Mouse (Mus musculus) liver, embryonic 13.5 days (tissue): ENCODE results near the gene Ccdc160. TPM values are rescaled to one million over a fixed set of nuclear protein-coding genes. Genes with fewer than 3 reads are reported as not detected.

ENCODE experiments used
- ATAC-seq: fragments of 200-750 bp; cut with Nextera tagmentation; 2 replicates; pipeline ENCODE4 v1.8.0; 2017; ENCODE audit warnings: low read depth, mild to moderate bottlenecking, moderate number of reproducible peaks, moderate library complexity
- DNase-seq: peaks from one replicate; pipeline ENCODE4 v3.0.0; 2022
- H3K27ac ChIP-seq: fragments of 300-500 bp; sonication (generic); 2 replicates; pipeline ENCODE4 v1.5.1; 2015; ENCODE audit warnings: moderate library complexity, mild to moderate bottlenecking, inconsistent platforms
- H3K27me3 ChIP-seq: fragments of 300-500 bp; sonication (generic); 2 replicates; pipeline ENCODE4 v1.6.1; 2015; ENCODE audit warnings: mild to moderate bottlenecking, inconsistent platforms
- H3K36me3 ChIP-seq: fragments of 300-500 bp; sonication (generic); 2 replicates; pipeline ENCODE4 v1.6.1; 2015; ENCODE audit warnings: mild to moderate bottlenecking, inconsistent platforms
- H3K4me1 ChIP-seq: fragments of 300-500 bp; sonication (generic); replicated peaks from 2 replicates; pipeline ENCODE4 v1.6.1; 2015; ENCODE audit warnings: inconsistent platforms
- H3K4me2 ChIP-seq: fragments of 300-500 bp; sonication (generic); 2 replicates; pipeline ENCODE4 v1.6.1; 2015; ENCODE audit warnings: inconsistent platforms, mild to moderate bottlenecking, moderate library complexity
- H3K4me3 ChIP-seq: fragments of 300-500 bp; sonication (generic); replicated peaks from 2 replicates; pipeline ENCODE4 v1.5.1; 2015; ENCODE audit warnings: mild to moderate bottlenecking, inconsistent platforms
- H3K9ac ChIP-seq: fragments of 300-500 bp; sonication (generic); 2 replicates; pipeline ENCODE4 v1.6.1; 2015; ENCODE audit warnings: mild to moderate bottlenecking, inconsistent platforms
- H3K9me3 ChIP-seq: fragments of 300-500 bp; sonication (generic); replicated peaks from 2 replicates; pipeline ENCODE4 v1.6.1; 2016; ENCODE audit warnings: inconsistent platforms
- WGBS: fragments of 180-500 bp; shearing (Covaris S2); methylation state at CpG from one replicate; pipeline ENCODE4 v1.1.7; 2015; ENCODE audit not compliant: insufficient replicate concordance; 5-methylcytosine and 5-hydroxymethylcytosine counted together
- polyA plus RNA-seq: library from polyadenylated mRNA; unstranded; fragments of >200 nt; fragmentation: Nextera tagmentation; extraction: Ambion mirVana; gene quantifications from 2 replicates; pipeline ENCODE4 v1.2.1, GENCODE M21; 2015

Gene Ccdc160
- polyA plus RNA-seq, result 0.13 and 0.21 TPM in 2 replicates

DNA sequence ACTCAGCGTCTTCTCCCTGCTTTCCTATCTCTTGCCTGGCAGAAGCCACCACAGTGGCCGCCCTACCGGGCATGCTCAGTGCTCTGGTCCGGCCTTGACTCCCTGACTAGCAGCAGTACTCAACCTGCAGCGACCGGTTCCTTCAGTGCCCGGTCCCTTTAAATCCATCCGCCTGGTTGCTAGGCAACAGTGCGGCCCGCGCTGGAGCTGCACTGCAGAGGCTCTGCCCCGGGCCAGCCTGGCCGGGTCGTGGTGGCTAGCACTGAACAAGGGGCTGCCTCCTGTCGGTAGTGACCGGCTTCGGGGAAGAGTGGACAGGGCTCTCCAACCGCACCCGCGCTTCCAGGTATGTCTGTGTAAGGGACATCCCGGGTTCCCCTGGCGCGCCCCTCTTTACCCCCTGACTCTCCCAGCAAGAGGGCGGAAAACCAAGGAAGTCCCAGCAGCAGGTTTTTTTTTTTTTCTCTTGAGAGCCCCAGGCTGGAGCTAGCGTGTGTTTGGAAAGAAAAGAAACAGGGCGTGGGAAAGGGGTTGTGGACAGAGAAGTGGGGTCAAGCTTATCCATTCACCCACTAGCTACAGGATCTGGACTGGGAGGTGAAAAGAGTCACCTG is at the start of gene Ccdc160:
Gene Ccdc160 (plus strand): TSS at position 221 of the 614 bp plus-strand sequence.
- Histone ChIP-seq H3K4me1 (no peaks in the 10 kb centered on the region), H3K9me3 (no peaks in the 10 kb centered on the region), H3K27me3 (no peaks in the 10 kb centered on the region), H3K4me2 (peak within 1 kb of the TSS; percentile 49), H3K27ac (no peak within 1 kb of the TSS), H3K36me3 (no peaks in the 10 kb centered on the region), H3K9ac (no peak within 1 kb of the TSS), H3K4me3 (peak within 1 kb of the TSS; percentile 25; the same call in 1 of the 2 replicates)
- peak; percentile 48; the same call in 1 of the 2 replicates for ATAC-seq
- 21% methylated on average over 26 of the region's 26 CpGs for WGBS
- DNase-seq, result no peak

DNA sequence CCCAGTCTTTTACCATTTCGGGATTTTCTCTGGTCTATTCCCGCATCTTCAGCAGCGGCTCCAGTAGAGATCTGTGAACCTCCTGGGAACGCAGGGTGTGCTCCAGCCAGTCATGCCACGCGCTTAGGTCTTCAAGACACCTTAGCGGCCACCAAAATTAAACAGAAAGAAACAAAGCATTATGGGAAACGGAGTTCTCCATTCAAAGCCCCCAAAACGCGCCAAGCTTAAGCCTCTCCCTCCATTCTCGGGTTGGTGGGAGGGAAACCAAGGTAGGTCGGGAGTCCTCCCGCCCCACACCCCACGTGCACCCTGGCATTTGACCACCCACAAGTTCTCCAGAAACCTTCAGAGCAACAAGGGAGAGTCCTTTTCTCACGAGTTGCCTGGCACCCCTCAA is 47.2 kb upstream of the Ccdc160 start:
- no peaks in the 10 kb centered on the region for H3K36me3 ChIP-seq
- peaks cover 35% of the 10 kb centered on the region for H3K27me3 ChIP-seq
- DNase-seq (no peak), ATAC-seq (no peak)
- no peaks in the 10 kb centered on the region for H3K4me1 ChIP-seq
- WGBS, result 12% methylated on average over 15 of the region's 15 CpGs
- no peak overlapping the region for H3K27ac ChIP-seq
- H3K4me2 ChIP-seq, result peak overlapping the region; percentile 64
- no peak overlapping the region for H3K9ac ChIP-seq
- no peaks in the 10 kb centered on the region for H3K9me3 ChIP-seq
- H3K4me3 ChIP-seq, result peak overlapping the region; percentile 42

DNA sequence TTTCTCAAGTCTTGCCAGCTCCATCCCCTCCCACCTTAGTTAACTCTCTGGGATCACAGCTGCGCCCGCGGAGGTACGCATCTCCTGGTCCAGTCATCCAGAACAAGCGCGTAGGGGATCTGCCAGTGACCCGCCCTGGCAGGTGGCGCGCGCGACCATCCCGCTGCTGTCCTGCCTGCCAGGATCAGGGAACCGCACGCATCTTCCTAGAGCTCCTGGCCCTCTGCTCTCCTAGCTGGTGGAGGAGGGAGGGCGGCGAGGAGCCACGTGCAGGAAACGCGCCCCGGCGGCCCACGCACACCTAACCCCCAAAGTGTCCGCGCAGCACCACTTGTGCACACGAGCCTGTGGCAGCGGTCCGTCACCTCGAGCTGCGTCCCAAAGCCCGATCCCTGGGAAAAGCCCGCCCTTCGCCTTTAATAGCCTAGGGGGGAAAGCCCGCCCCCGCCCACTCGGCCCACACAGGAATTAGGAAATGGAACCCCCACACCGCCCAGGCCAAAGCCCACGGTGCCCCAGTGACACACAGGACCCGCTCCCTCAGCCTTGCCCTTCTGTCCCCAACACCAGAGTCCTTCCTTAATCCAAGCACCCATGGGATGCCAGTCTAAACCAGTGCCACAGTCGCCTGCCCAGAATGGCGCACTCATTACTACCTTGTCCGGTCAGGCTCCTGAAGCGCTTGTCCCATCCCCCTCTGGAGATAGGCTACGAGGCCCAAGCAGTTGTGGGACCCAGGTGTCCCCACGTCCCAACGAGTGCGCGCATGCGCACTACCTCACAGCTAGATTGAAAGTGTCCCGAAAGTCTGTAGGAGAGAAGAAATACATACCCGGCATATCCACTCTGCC is 46.6 kb upstream of the Ccdc160 start:
- Histone ChIP-seq H3K4me3 (peak overlapping the region; percentile 42), H3K36me3 (no peaks in the 10 kb centered on the region), H3K4me1 (no peaks in the 10 kb centered on the region), H3K4me2 (peak overlapping the region; percentile 64), H3K27me3 (peaks cover 35% of the 10 kb centered on the region), H3K9me3 (no peaks in the 10 kb centered on the region), H3K9ac (no peak overlapping the region), H3K27ac (no peak overlapping the region)
- WGBS, result 20% methylated on average over 42 of the region's 50 CpGs
- ATAC-seq (no peak), DNase-seq (no peak)

DNA sequence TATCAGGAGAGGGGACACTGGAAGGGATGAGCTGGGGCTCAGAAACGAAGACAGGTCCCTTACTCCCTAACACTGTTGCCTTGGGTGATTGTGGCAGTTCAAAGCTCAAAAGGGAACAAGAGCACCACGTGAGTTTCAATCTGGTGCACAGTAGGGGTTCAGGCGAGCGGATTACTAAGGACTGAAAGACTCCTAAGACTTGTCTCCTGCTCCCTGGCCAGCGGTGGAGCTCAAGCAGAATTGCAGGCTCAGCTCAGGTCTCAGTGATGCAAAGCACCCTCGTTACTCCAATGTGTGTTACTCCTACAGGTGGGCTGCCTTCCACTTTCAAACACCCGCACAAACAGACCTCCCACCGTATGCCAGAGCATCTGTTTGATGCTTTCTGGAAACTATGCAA is 45.5 kb upstream of the Ccdc160 start:
- Histone ChIP-seq H3K9me3 (no peaks in the 10 kb centered on the region), H3K27me3 (peaks cover 35% of the 10 kb centered on the region), H3K36me3 (no peaks in the 10 kb centered on the region), H3K4me3 (no peak overlapping the region), H3K4me2 (no peak overlapping the region), H3K4me1 (no peaks in the 10 kb centered on the region), H3K9ac (no peak overlapping the region), H3K27ac (no peak overlapping the region)
- no peak for DNase-seq
- 10% methylated on average over 8 of the region's 8 CpGs for WGBS
- no peak for ATAC-seq

DNA sequence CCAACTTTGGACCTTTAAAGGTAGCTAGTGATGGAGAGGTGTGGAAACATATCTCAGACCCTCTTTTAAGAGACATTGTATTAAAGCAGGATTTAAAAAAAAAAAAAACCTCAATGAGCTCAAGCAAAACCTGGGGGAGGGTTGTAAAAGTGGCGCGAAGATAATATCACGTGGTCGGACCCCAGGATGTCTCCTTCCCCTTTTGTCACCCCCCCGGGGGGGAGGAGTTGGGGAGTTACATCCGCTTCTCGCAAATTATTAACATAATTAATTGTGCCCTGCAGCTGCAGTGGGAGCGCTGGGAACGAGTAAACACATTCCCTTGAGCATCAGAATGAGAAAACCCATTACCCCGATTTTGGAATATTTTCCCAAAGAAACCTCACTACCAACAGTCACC is 45.1 kb upstream of the Ccdc160 start:
- Histone ChIP-seq H3K27me3 (peaks cover 35% of the 10 kb centered on the region), H3K9ac (no peak overlapping the region), H3K36me3 (no peaks in the 10 kb centered on the region), H3K27ac (no peak overlapping the region), H3K4me2 (no peak overlapping the region), H3K4me3 (no peak overlapping the region), H3K4me1 (no peaks in the 10 kb centered on the region), H3K9me3 (no peaks in the 10 kb centered on the region)
- 8% methylated on average over 10 of the region's 10 CpGs for WGBS
- no peak for DNase-seq
- no peak for ATAC-seq

DNA sequence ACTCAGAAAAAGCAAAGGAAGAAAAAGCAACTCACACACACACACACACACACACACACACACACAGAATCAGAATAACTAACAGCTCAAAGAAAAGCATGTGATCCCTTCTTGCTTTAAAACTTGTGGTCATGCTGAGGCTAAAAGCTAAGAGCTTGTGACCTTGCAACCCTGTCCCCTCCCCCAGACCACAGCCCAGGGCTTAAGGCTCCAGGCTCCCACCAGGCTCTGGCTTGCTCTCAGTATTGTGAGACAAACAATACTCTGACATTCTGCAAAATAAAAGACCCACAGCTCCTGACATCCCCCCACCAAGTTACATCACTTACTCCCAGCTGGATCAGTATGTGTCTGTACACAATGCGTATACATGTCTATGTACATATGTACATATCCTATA is 44.2 kb upstream of the Ccdc160 start:
- peaks cover 35% of the 10 kb centered on the region for H3K27me3 ChIP-seq
- H3K4me2 ChIP-seq, result no peak overlapping the region
- 56% methylated on average over 1 of the region's 1 CpGs for WGBS
- no peaks in the 10 kb centered on the region for H3K4me1 ChIP-seq
- no peak overlapping the region for H3K9ac ChIP-seq
- no peak overlapping the region for H3K4me3 ChIP-seq
- ATAC-seq, result no peak
- no peaks in the 10 kb centered on the region for H3K9me3 ChIP-seq
- H3K27ac ChIP-seq, result no peak overlapping the region
- H3K36me3 ChIP-seq, result no peaks in the 10 kb centered on the region
- DNase-seq, result no peak

DNA sequence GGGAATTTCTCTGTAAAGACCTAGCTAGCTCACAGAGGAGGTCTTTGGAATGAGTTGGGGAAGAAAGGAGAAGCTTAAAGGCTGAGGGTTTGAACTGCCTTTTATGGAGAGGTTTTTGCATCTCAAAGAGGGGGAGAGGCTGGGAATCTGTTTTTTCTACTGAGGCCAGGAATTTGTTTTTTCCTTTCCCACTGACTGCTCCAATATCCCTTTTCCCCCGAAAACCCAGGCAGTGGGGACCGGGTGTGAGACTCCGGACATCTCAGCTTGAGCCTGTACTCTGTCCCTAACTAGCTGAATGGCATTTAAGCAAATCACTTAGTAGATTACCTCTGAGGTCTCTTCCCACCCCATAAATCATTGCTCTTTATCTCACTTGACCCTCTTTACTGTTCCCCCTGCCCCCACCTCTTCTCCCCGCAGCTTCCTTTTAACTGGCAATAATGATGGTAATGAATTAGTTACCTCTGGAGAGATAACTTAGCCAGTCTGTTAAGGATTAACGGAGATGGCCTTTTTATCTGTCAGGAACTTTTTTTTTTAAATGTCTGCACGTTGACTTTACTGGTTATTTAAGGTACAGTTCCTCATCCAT is 37.4 kb upstream of the Ccdc160 start:
- ATAC-seq, result no peak
- H3K27ac ChIP-seq, result no peak overlapping the region
- no peaks in the 10 kb centered on the region for H3K36me3 ChIP-seq
- H3K4me2 ChIP-seq, result no peak overlapping the region
- no peaks in the 10 kb centered on the region for H3K4me1 ChIP-seq
- no peak for DNase-seq
- H3K9me3 ChIP-seq, result no peaks in the 10 kb centered on the region
- H3K27me3 ChIP-seq, result 0 out of 2 replicates have a peak, but pooled peaks cover 5% of the 10 kb centered on the region
- no peak overlapping the region for H3K9ac ChIP-seq
- H3K4me3 ChIP-seq, result no peak overlapping the region
- WGBS, result 19% methylated on average over 6 of the region's 6 CpGs

DNA sequence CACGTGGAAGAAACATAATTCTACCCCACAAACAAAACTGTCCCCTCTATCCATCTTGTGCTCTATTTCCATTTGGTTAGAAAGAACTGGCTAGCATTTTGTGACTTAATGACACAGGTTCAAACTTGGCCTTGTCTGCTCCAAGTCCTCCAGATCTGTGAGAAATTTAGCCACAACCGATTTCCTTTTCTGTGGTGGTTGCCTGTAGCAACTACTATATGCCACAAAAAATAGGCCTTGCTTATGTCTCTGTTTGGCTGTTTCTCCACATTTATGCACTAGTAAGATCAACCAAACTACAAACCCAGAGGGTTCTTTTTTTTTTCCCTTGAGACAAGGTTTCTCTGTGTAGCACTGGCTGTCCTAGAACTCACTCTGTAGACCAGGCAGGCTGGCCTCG is 33.8 kb upstream of the Ccdc160 start:
- DNase-seq (no peak), ATAC-seq (no peak)
- WGBS, result 58% methylated on average over 3 of the region's 3 CpGs
- Histone ChIP-seq H3K4me2 (no peak overlapping the region), H3K27me3 (0 out of 2 replicates have a peak, but pooled peaks cover 5% of the 10 kb centered on the region), H3K4me3 (no peak overlapping the region), H3K4me1 (no peaks in the 10 kb centered on the region), H3K9me3 (no peaks in the 10 kb centered on the region), H3K9ac (no peak overlapping the region), H3K27ac (no peak overlapping the region), H3K36me3 (no peaks in the 10 kb centered on the region)

DNA sequence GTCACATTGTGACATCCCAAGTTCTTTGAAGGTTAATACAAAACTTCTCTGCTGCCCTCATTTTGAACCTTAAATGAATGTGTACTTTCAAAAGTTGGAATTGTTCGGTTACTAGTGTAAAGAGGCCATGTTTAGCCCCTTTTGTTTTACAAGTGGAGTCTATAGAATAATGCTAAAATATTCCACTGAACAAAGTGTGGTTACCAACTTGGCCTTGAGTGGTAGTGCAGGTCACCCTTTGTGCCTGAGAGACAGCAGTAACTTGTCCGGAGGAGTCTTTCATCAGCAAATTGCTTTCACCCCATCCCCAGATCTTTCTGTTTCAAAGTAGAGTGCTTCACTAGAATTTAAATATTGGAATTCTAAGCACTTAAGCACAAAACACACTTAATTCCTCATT is 31.8 kb upstream of the Ccdc160 start:
- Histone ChIP-seq H3K4me1 (no peaks in the 10 kb centered on the region), H3K27me3 (0 out of 2 replicates have a peak, but pooled peaks cover under 1% of the 10 kb centered on the region), H3K9me3 (no peaks in the 10 kb centered on the region), H3K4me3 (no peak overlapping the region), H3K36me3 (no peaks in the 10 kb centered on the region), H3K27ac (no peak overlapping the region), H3K9ac (no peak overlapping the region), H3K4me2 (no peak overlapping the region)
- DNase-seq, result no peak
- 63% methylated on average over 2 of the region's 2 CpGs for WGBS
- no peak for ATAC-seq

DNA sequence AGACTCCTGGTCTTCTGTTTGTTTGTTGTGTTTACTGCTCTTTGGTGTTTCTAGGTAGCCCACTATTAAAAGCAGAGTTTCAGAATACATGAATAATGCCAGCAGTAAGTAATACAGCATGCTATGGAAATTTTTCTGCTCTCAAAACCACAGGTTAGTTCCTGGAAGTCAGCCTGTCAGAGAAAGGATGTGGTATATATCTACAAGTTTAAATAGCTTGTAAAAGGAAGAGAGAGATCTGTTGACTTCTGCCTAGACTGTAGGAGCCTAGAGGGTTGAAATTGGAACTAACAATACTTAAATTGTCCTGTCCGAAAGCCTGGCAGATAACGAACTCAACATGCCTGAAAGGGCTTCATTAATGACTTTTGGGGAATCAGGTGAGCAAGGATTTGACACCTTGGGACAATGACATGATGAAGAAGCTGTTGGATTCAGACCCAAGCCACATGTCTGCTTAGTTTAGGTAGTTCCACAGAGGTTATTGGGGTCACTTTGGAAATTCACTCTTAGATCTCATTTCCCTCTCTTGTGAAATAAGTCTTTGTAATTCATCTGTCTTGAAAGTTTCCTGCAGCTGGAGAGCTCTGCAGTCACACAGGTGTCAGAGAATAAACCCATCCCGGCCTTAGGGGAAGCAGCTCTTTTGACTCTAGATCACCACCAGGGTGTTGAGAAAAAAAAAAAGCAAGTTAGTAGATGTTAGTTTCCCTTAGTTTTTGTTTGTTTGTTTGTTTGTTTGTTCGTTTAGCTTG is 30.6 kb upstream of the Ccdc160 start:
- H3K9ac ChIP-seq, result no peak overlapping the region
- H3K27me3 ChIP-seq, result no peaks in the 10 kb centered on the region
- H3K4me1 ChIP-seq, result no peaks in the 10 kb centered on the region
- no peak overlapping the region for H3K4me2 ChIP-seq
- WGBS, result 43% methylated on average over 4 of the region's 4 CpGs
- no peak overlapping the region for H3K4me3 ChIP-seq
- no peak overlapping the region for H3K27ac ChIP-seq
- no peak for ATAC-seq
- no peak for DNase-seq
- no peaks in the 10 kb centered on the region for H3K36me3 ChIP-seq
- H3K9me3 ChIP-seq, result no peaks in the 10 kb centered on the region

DNA sequence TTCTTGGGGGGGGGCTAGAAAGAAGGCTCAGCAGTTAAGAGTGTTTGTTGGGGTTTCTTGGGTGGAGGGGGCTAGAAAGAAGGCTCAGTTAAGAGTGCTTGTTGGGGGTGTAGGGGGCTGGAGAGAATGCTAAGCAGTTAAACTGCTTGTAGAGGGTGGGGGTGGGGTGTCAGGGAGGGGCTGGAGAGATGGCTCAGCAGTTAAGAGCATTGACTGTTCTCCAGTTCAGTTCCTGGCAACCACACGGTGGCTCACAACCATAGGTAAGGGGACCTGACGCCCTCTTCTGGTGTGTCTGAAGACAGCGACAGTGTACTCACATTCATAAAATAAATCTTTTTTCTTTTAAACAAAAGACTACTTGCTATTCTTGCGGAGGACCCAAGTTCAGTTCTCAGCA is 28.8 kb upstream of the Ccdc160 start:
- Histone ChIP-seq H3K4me1 (no peaks in the 10 kb centered on the region), H3K9me3 (no peaks in the 10 kb centered on the region), H3K4me3 (no peak overlapping the region), H3K27me3 (no peaks in the 10 kb centered on the region), H3K9ac (no peak overlapping the region), H3K27ac (no peak overlapping the region), H3K36me3 (no peaks in the 10 kb centered on the region), H3K4me2 (no peak overlapping the region)
- whole genome bisulfite sequencing, result 56% methylated on average over 4 of the region's 4 CpGs
- ATAC-seq (no peak), DNase-seq (no peak)
